Mouse (Mus musculus) adrenal gland, postnatal 36 days (tissue): ENCODE measurements around the gene Bfar. TPM values are rescaled to one million over a fixed set of nuclear protein-coding genes. Genes with fewer than 3 reads are reported as not detected.
A peak's percentile ranks its signal among the peaks of the same experiment; 100 is the strongest.
"Not testable (repeated sequence)": the region's sequence is repeated elsewhere in the genome, so short reads cannot be mapped to it uniquely, and the experiment has no call there.

Experiments used
- DNase-seq, 2 experiments: peaks; one replicate each; pipeline ENCODE4 v3.0.0; 2021; ENCODE audit warnings: mixed read lengths in 1 of 2
- long read RNA-seq, 2 experiments: library from polyadenylated mRNA; stranded (forward); transcript quantifications; one replicate each; pipeline ENCODE4 v2.0.0; 2021; ENCODE audit warnings: borderline sequencing depth in 2 of 2
- total RNA-seq, 2 experiments: library from RNA; stranded (reverse); gene quantifications; 2 replicates each; pipeline ENCODE4 v1.2.3; 2021

The Bfar gene
- total RNA-seq, result 10 to 100 TPM; 43.9 to 52.1 TPM
- long read RNA-seq, experiment 1, transcript Bfar-201 (8 exons, 3,003 nt), result major isoform, 68 of 120 reads
- long read RNA-seq, experiment 1, partial matches to known transcripts, result 14 of 120 reads
- long read RNA-seq, experiment 1, other reads (novel, unspliced or antisense), result 36 of 120 reads
- long read RNA-seq, experiment 2, transcript Bfar-201 (8 exons, 3,003 nt), result major isoform, 19 of 27 reads
- long read RNA-seq, experiment 2, partial matches to known transcripts, result 3 of 27 reads
- long read RNA-seq, experiment 2, other reads (novel, unspliced or antisense), result 5 of 27 reads

- peak; percentile 92 to 94 for DNase-seq
These were observed at the start of gene Bfar, which contains the start of gene 3110001I22Rik for GRCm38 (mm10) chr16:13671685-13672385. Gene Bfar, plus strand, starts transcription at chr16:13671858. Gene 3110001I22Rik, plus strand, starts transcription at chr16:13671929.

- no peak for DNase-seq
These were observed 43.3 kb upstream of the Bfar start for GRCm38 (mm10) chr16:13628345-13628744.

DNA sequence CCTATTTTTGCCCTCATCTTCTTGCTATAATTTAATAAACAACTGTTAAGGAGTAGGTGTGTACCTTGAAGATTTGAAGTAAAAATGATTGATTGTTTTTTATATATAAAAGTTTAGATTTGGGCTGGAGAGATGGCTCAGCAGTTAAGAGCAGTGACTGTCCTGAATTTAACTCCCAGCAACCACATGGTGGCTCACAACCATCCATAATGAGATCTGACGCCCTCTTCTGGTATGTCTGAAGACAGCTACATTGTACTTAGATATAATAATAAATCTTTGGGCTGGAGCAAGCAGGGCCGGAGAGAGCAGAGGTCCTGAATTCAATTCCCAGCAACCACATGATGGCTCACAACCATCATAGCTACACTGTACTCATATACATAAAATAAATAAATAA, 33.5 kb upstream of the Bfar start:
- not testable (repeated sequence) for DNase-seq

DNA sequence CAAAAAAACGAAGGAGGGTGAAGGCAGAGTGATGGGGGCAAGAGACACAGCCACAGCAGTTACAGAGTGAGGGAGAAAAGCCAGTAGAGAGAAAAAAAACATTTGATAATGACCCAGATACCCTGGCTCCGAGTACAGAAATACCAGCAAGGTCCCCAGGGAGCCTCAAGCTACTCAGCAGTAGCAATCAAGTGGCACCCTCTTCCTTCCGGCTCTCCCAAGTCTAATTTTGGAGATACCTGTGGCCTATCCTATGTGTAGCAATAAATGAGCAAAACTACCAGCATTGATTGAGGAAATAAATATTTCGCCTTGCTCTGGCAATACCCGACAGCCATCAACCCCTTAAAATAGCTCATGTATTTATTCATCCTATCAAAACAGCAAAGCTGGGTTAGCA, 32.1 kb upstream of the Bfar start:
- no peak for DNase-seq

GRCm38 (mm10) chr16:13640064-13640463, 31.6 kb upstream of the Bfar start:
- DNase-seq, result peak; percentile 1 to 12

DNA sequence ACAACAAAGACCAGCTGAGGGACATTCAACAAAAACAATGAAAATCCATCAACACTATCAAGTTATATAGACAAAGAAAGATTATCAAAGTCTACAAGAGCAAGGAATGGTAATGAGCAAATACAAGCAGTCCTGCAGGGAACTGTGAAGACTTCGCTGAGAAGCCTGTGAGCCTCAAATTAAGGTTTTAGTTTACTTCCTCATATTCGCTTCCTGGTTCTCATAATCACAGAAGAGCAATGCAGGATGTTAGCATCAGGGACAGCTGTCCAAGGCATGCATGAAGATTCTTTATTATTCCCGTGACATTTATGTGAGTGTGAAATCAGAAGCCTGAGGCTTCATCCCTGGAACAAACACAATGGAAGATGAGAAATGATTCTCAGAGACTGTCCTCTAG, 27.2 kb upstream of the Bfar start:
- DNase-seq, result no peak

- no peak for DNase-seq
These were observed 25.7 kb upstream of the Bfar start for GRCm38 (mm10) chr16:13645930-13646329.

GRCm38 (mm10) chr16:13658886-13659285, 12.8 kb upstream of the Bfar start:
- no peak for DNase-seq

- peak; percentile 44 to 72 for DNase-seq
These were observed 10.9 kb upstream of the Bfar start for GRCm38 (mm10) chr16:13660736-13661135.

DNA sequence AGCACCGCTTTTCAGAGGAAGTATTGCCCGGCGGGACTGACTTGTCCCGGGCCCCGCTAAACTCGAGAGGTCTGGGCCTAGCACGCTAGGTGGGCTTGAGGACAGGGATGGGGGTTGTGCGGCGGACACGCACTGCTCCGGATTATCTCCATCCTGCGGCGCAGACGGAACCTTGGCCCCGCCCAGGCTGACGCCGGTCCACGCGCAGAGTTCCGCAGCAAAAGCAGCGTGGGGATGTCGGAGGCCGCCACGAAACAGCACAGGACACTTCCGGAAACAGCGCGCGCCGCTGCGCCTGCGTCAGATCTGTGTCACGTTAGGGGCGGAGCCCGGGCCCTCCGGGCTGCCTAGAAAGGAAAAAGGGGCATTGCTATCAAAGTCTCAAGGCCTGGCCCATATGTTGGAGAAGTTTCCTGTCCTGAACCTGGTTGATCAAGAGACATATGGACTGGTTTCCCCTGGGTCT, 3.7 kb upstream of the Bfar start, which contains the start of gene Parn:
TSS of gene Parn (minus strand) at position 293 of the 466 bp plus-strand sequence.
- peak; percentile 96 to 97 for DNase-seq

DNA sequence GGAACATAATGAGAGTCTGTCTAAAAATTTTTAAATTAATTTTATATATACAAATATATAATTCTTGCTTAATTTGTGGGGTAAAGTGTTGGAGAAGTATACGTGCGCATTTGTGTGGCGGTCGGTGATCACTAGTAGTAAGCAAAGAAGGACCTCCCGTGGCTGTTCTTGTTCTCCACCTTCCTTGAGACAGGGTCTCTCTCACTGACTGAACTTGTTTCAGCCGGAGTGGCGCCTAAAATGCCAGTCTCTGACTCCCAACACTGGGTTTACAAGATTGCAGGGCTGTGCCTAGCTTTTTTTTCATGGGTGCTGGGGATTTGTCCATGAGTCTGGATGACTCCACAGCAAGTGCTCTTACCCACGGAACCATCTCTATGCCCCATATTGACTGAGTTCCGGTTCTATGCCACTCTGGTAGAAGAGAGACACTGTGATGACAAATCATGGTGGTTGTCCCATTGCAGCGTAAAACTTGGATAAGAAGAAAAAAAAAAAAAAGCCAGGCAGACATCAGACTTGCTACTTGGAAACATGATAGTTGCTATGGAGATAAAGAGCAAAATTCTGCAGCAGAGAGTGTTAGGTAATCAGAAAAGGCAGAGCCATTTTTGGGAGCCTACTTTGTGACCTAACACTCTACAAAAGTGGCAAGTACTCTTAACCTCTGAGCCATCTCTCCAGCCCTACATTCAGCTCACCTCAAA, 3.1 kb upstream of the Bfar start:
- DNase-seq, result no peak

GRCm38 (mm10) chr16:13669282-13669681, 2.4 kb upstream of the Bfar start:
- no peak for DNase-seq

DNA sequence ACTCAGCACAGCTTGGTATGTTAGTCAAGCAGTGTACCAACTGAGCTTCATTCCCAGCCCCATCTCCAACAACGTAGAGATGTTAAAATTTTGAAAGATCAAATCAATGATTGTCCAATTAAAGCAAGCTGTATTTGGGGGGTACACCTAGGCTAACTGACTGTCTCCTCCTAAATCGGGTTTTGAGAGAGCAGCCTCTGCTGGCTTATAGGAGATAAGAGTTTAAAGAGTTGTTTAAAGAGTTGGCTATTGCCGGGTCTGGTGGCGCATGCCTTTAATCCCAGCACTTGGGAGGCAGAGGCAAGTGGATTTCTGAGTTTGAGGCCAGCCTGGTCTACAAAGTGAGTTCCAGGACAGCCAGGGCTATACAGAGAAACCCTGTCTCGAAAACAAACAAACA, 762 bp upstream of the Bfar start:
- DNase-seq, result not testable (repeated sequence)

DNA sequence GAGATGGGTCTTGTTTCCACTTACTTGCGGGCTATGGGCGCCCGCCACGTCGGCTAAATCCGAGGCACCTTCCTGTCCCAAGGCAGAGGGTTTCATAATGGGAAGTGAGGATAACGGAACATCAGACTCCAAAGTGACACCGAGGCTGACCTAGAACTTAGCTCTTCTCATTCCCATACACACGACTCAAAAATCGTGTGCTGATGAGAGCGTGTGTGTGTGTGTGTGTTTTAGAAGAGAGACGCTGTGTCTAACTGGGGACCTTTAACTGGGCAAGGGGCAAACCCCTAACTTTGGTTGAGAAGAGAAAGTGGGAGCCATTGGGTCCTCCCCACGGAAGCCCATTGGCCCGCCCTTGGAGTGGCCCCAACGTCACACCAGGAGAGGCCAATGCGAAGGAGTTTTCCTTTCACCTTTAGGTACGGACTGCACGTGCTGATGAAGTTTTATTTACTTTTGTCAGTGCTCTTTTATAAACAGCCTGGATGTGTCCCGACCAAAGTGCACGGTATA, 784 bp downstream of the Bfar start:
- peak; percentile 82 to 83 for DNase-seq

DNA sequence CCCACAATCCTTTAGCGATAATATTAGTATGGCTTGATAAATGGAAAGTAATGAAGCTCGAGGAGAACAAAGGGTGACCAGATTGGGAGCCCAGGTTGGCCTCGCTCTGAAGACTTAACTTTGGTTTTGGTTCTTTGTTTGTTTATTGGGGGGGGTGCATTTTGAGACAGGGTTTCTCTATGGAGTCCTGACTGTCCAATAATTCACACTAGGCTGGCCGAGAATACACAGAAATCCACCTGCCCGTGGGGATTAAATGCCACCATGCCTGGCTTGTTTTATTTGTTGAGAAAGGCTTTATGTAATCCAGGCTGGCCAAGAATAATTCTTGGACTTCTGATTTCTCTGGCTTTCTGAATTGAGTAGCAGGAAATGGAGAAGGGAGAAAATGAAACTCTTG, 1.5 kb downstream of the Bfar start:
- no peak for DNase-seq

- peak; percentile 45 to 51 for DNase-seq
These were observed 2.9 kb downstream of the Bfar start for GRCm38 (mm10) chr16:13674511-13674910.

DNA sequence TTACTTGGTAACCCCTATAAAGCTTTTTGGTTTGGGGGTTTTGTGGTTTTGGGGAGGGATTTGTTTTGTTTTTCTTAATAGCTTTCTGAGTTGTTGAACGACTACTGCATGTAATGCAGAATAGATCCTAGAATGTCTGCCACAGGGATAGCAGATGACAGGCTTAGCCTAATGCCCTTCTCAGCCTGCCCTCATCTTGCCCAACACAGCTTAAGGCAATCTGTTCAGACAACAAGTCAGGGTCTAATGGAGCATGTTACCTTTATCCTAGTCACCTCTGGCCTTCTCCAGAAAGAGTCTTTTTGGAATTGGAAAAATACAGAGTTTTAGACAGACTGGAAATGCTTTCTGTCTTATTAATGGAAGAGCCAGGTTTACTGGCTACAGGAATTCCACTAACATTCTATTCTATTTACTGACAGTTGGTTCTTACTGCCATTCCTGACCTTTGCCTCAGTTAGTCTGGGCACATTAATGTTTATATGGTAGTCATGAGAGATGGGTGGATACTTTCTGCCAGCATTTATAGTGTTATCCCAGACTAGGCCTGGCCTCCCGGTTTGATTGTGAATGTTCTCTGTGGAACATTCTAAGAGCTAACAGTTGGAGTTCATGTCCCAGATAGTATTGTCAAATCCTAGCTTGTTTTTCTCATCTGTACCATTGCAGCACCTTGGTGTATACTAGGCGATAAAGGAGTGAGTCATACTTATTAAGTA, 7.1 kb downstream of the Bfar start:
- no peak for DNase-seq

DNA sequence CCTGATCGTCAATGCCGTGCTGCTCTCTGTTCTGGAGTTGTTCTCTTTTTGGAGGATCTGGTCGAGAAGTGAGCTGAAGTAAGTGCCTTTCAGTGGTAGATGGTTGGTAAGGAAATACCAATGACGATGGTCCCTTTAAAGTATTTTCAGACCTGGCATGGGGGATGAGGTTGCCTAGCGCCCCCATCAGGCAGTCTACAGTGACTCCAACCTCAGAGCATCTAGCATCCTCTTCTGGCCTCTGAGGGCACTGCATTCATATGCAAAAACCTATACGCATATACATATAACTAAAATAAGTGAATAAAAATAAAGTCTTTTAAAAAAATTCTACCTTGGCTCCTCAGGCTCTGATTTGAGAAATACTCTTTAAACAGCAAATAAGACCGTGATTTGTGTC, 27.3 kb downstream of the Bfar start:
- no peak for DNase-seq

GRCm38 (mm10) chr16:13702184-13702583, 30.5 kb downstream of the Bfar start:
- DNase-seq, result peak; percentile 12 to 24

DNA sequence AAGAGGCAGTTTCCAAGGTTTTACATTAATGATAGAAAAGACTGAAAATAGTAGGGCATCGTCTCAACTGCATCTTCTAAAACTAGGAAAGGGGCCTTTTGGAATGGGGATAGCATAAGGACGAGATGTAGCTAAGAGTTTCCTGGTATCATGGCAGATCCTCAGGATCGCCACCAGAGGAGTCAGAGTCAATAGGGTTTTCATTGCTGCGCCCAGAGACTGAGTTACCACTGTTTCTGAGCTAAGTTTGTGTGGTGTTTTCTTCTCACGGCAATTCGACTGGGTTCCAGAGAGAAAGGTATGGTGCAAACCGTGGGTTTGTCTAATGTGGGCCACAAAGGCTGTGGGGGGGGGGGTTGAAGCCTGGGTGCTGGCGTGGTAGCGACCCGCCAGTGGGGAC, 33.0 kb downstream of the Bfar start:
- no peak for DNase-seq

DNA sequence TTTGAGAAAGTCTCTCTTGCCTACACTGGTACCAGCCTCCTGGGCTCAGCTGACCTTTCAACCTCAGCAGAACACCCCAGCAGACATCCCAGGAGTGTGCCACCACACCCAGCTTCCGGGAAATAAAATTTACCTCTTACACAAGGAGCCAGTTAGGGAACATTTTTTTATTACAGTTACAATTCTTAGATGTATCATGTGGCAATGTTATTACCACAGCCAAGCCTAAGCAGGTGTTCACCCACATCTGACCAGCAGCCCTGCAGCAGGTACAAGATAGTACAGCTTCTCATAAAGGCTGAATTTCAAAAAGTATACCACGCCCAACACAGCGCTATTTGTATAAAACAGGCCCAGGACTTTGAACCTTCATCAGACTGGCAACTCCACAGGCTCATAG, 43.3 kb downstream of the Bfar start:
- DNase-seq, result no peak
